Comparison of ENCODE assay signal across 26 mouse cellular contexts in the genomic region with DNA sequence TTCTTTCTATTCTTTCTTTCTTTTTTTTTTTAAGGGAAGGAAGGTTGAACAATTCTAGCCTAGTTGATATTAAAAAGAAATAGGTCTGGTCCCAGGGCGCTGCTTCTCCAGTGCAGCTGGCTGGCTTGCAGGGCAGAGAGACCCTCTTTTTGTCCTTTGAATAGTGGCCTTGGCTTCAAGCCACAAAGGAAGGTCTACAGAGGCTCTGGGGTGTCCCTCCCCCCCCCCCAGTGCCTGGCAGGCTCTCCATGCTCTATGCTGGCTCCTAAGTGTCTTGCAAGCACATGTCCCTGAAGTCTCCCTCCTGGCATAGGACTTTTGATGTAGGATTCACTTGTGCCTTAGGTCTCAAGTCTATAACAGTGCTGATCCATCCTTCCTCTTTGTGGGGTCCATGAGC. TPM values are rescaled to one million over a fixed set of nuclear protein-coding genes. Genes with fewer than 3 reads are reported as not detected.
A peak's percentile ranks its signal among the peaks of the same experiment; 100 is the strongest.
DNase-seq lines count a peak whose midpoint lies in the region; ATAC-seq lines count a peak whose summit lies in the region.
"Had no signal": no experiment of that assay in that cellular context is flagged by ENCODE, and none has a peak within 500 bp of the region (broad histone marks: within the 10 kb centered on the region; RNA-seq: fewer than 3 reads in every experiment).

No protein-coding gene starts in this region.

- H3K9ac ChIP-seq in forebrain, embryonic 14.5 days (ENCODE audit: low read length), result no peak overlapping the region
- H3K9ac ChIP-seq in forebrain, embryonic 16.5 days (replicated peaks; ENCODE audit: low read depth, low read length), result no peak overlapping the region
- no peak overlapping the region for H3K9ac ChIP-seq in hindbrain, embryonic 16.5 days (ENCODE audit: low read depth, low read length)
- no peak overlapping the region for H3K9ac ChIP-seq in hindbrain, embryonic 11.5 days (ENCODE audit: low read depth, low read length)
- no peak overlapping the region for H3K9ac ChIP-seq in midbrain, embryonic 11.5 days (ENCODE audit: low read length)
- no peak overlapping the region for H3K9ac ChIP-seq in midbrain, embryonic 15.5 days
- H3K9ac ChIP-seq in neural tube, embryonic 13.5 days, result no peak overlapping the region
- H3K9ac ChIP-seq: forebrain, embryonic 13.5 days; heart, embryonic 12.5 days; heart, embryonic 15.5 days; intestine, embryonic 15.5 days had no signal

- H3K27ac ChIP-seq in forebrain, embryonic 14.5 days (ENCODE audit: low read depth, low read length), result no peak overlapping the region
- no peak overlapping the region for H3K27ac ChIP-seq in forebrain, embryonic 16.5 days (ENCODE audit: low read length)
- no peak overlapping the region for H3K27ac ChIP-seq in hindbrain, embryonic 16.5 days (ENCODE audit: low read depth, low read length)
- no peak overlapping the region for H3K27ac ChIP-seq in hindbrain, embryonic 11.5 days (ENCODE audit: low read depth, low read length)
- no peak overlapping the region for H3K27ac ChIP-seq in midbrain, embryonic 11.5 days (ENCODE audit: low read depth, low read length)
- H3K27ac ChIP-seq in midbrain, embryonic 15.5 days, result no peak overlapping the region
- H3K27ac ChIP-seq in neural tube, embryonic 13.5 days (replicated peaks), result no peak overlapping the region
- H3K27ac ChIP-seq: forebrain, embryonic 10.5 days; forebrain, embryonic 13.5 days; heart, embryonic 15.5 days; intestine, embryonic 15.5 days had no signal

- no peaks in the 10 kb centered on the region for H3K4me1 ChIP-seq in forebrain, embryonic 14.5 days (ENCODE audit: control insufficient read depth, insufficient read depth, low read length)
- no peaks in the 10 kb centered on the region for H3K4me1 ChIP-seq in forebrain, embryonic 16.5 days (replicated peaks; ENCODE audit: control insufficient read depth, insufficient read depth, low read length)
- no peaks in the 10 kb centered on the region; the same call in 1 of the 2 replicates for H3K4me1 ChIP-seq in hindbrain, embryonic 16.5 days (ENCODE audit: control insufficient read depth, insufficient read depth, low read depth, low read length)
- no peaks in the 10 kb centered on the region for H3K4me1 ChIP-seq in hindbrain, embryonic 11.5 days (replicated peaks; ENCODE audit: control insufficient read depth, insufficient read depth, low read length)
- H3K4me1 ChIP-seq in midbrain, embryonic 11.5 days (ENCODE audit: control insufficient read depth, insufficient read depth, low read length), result no peaks in the 10 kb centered on the region
- H3K4me1 ChIP-seq in midbrain, embryonic 15.5 days, result no peaks in the 10 kb centered on the region
- no peaks in the 10 kb centered on the region for H3K4me1 ChIP-seq in neural tube, embryonic 13.5 days (replicated peaks)
- H3K4me1 ChIP-seq: forebrain, embryonic 10.5 days; forebrain, embryonic 13.5 days; heart, embryonic 12.5 days; heart, embryonic 15.5 days; intestine, embryonic 15.5 days had no signal

- no peak overlapping the region for H3K4me3 ChIP-seq in forebrain, embryonic 14.5 days (ENCODE audit: low read depth, low read length)
- H3K4me3 ChIP-seq in forebrain, embryonic 16.5 days (replicated peaks; ENCODE audit: low read length), result no peak overlapping the region
- no peak overlapping the region for H3K4me3 ChIP-seq in hindbrain, embryonic 16.5 days (ENCODE audit: low read length)
- no peak overlapping the region for H3K4me3 ChIP-seq in hindbrain, embryonic 11.5 days (ENCODE audit: low read depth, low read length)
- H3K4me3 ChIP-seq in midbrain, embryonic 11.5 days (ENCODE audit: low read depth, low read length), result no peak overlapping the region
- no peak overlapping the region for H3K4me3 ChIP-seq in midbrain, embryonic 15.5 days
- no peak overlapping the region for H3K4me3 ChIP-seq in neural tube, embryonic 13.5 days
- H3K4me3 ChIP-seq: forebrain, embryonic 10.5 days; forebrain, embryonic 13.5 days; heart, embryonic 12.5 days; heart, embryonic 15.5 days; intestine, embryonic 15.5 days had no signal

- 47% methylated on average over 1 of the region's 1 CpGs for WGBS in forebrain, embryonic 14.5 days
- 67% methylated on average over 1 of the region's 1 CpGs for WGBS in forebrain, embryonic 16.5 days
- 83% methylated on average over 1 of the region's 1 CpGs for WGBS in hindbrain, embryonic 16.5 days
- WGBS in hindbrain, embryonic 11.5 days, result 85% methylated on average over 1 of the region's 1 CpGs
- WGBS in midbrain, embryonic 11.5 days, result 95% methylated on average over 1 of the region's 1 CpGs
- WGBS in midbrain, embryonic 15.5 days, result 75% methylated on average over 1 of the region's 1 CpGs
- 77% methylated on average over 1 of the region's 1 CpGs for WGBS in neural tube, embryonic 13.5 days

- H3K36me3 ChIP-seq in forebrain, embryonic 14.5 days (ENCODE audit: control insufficient read depth, insufficient read depth, low read length), result no peaks in the 10 kb centered on the region
- no peaks in the 10 kb centered on the region for H3K36me3 ChIP-seq in forebrain, embryonic 16.5 days (ENCODE audit: control insufficient read depth, insufficient read depth)
- no peaks in the 10 kb centered on the region for H3K36me3 ChIP-seq in hindbrain, embryonic 16.5 days (ENCODE audit: control insufficient read depth, insufficient read depth, low read length)
- H3K36me3 ChIP-seq in hindbrain, embryonic 11.5 days (ENCODE audit: control insufficient read depth, insufficient read depth, low read length), result no peaks in the 10 kb centered on the region
- H3K36me3 ChIP-seq in midbrain, embryonic 11.5 days (ENCODE audit: control insufficient read depth, insufficient read depth, low read length), result no peaks in the 10 kb centered on the region
- no peaks in the 10 kb centered on the region for H3K36me3 ChIP-seq in midbrain, embryonic 15.5 days (replicated peaks)
- no peaks in the 10 kb centered on the region for H3K36me3 ChIP-seq in neural tube, embryonic 13.5 days
- H3K36me3 ChIP-seq: forebrain, embryonic 10.5 days; G1E; heart, embryonic 12.5 days; heart, embryonic 15.5 days; intestine, embryonic 15.5 days had no signal

- no peaks in the 10 kb centered on the region for H3K9me3 ChIP-seq in forebrain, embryonic 14.5 days (replicated peaks; ENCODE audit: control insufficient read depth, low read length)
- no peaks in the 10 kb centered on the region for H3K9me3 ChIP-seq in forebrain, embryonic 16.5 days (ENCODE audit: control insufficient read depth, low read length)
- no peaks in the 10 kb centered on the region for H3K9me3 ChIP-seq in hindbrain, embryonic 16.5 days (ENCODE audit: control insufficient read depth, low read length)
- no peaks in the 10 kb centered on the region for H3K9me3 ChIP-seq in hindbrain, embryonic 11.5 days (ENCODE audit: control insufficient read depth, low read length)
- H3K9me3 ChIP-seq in midbrain, embryonic 11.5 days (ENCODE audit: control insufficient read depth, low read length), result no peaks in the 10 kb centered on the region
- no peaks in the 10 kb centered on the region for H3K9me3 ChIP-seq in midbrain, embryonic 15.5 days
- no peaks in the 10 kb centered on the region for H3K9me3 ChIP-seq in neural tube, embryonic 13.5 days
- H3K9me3 ChIP-seq: forebrain, embryonic 13.5 days; G1E; heart, embryonic 15.5 days; intestine, embryonic 15.5 days had no signal

- no peaks in the 10 kb centered on the region for H3K27me3 ChIP-seq in forebrain, embryonic 14.5 days (replicated peaks; ENCODE audit: control insufficient read depth, insufficient read depth, low read length)
- 0 out of 2 replicates have a peak, but pooled peaks cover 3% of the 10 kb centered on the region for H3K27me3 ChIP-seq in forebrain, embryonic 16.5 days (replicated peaks; ENCODE audit: control insufficient read depth, insufficient read depth, low read length)
- H3K27me3 ChIP-seq in hindbrain, embryonic 16.5 days (replicated peaks; ENCODE audit: control insufficient read depth, insufficient read depth, low read length), result no peaks in the 10 kb centered on the region
- no peaks in the 10 kb centered on the region for H3K27me3 ChIP-seq in hindbrain, embryonic 11.5 days (ENCODE audit: control insufficient read depth, insufficient read depth, low read length)
- no peaks in the 10 kb centered on the region for H3K27me3 ChIP-seq in midbrain, embryonic 11.5 days (ENCODE audit: control insufficient read depth, insufficient read depth, low read length)
- H3K27me3 ChIP-seq in midbrain, embryonic 15.5 days (replicated peaks), result no peaks in the 10 kb centered on the region; the same call in none of the 2 replicates
- H3K27me3 ChIP-seq in neural tube, embryonic 13.5 days, result peaks cover 20% of the 10 kb centered on the region

- ATAC-seq in forebrain, embryonic 14.5 days, result no peak
- no peak for ATAC-seq in forebrain, embryonic 16.5 days
- peak; percentile 64; the same call in 1 of the 2 replicates for ATAC-seq in hindbrain, embryonic 16.5 days
- no peak for ATAC-seq in hindbrain, embryonic 11.5 days (ENCODE audit: low FRiP score)
- ATAC-seq in midbrain, embryonic 11.5 days (ENCODE audit: low FRiP score), result no peak
- ATAC-seq in midbrain, embryonic 15.5 days (replicated peaks), result no peak
- peak; percentile 43; the same call in 1 of the 2 replicates for ATAC-seq in neural tube, embryonic 13.5 days (ENCODE audit: low read depth)
- ATAC-seq: forebrain, embryonic 13.5 days; intestine, embryonic 15.5 days; Patski had no signal

- H3K4me2 ChIP-seq in forebrain, embryonic 14.5 days (ENCODE audit: low read length), result no peak overlapping the region
- H3K4me2 ChIP-seq in forebrain, embryonic 16.5 days (ENCODE audit: low read length), result no peak overlapping the region
- H3K4me2 ChIP-seq in hindbrain, embryonic 16.5 days (ENCODE audit: low read length), result no peak overlapping the region
- no peak overlapping the region for H3K4me2 ChIP-seq in hindbrain, embryonic 11.5 days (replicated peaks; ENCODE audit: low read depth, low read length)
- H3K4me2 ChIP-seq in midbrain, embryonic 11.5 days, result no peak overlapping the region
- H3K4me2 ChIP-seq in midbrain, embryonic 15.5 days, result no peak overlapping the region
- H3K4me2 ChIP-seq in neural tube, embryonic 13.5 days, result no peak overlapping the region
- H3K4me2 ChIP-seq: forebrain, embryonic 13.5 days; heart, embryonic 12.5 days; heart, embryonic 15.5 days; intestine, embryonic 15.5 days had no signal

- peak; percentile 24 for DNase-seq in forebrain, embryonic 14.5 days (ENCODE audit: low spot score)
- no peak for DNase-seq in hindbrain, embryonic 11.5 days (ENCODE audit: low spot score)
- peak; percentile 76 for DNase-seq in midbrain, embryonic 11.5 days (ENCODE audit: low spot score, missing footprints)
- DNase-seq in neural tube, embryonic 10.5 days (ENCODE audit: extremely low spot score, low spot score), result no peak
- DNase-seq: adrenal gland, postnatal 10 days; adrenal gland, postnatal 36 days; B cell, adult 2 months; cerebellum, adult 11 months; cerebellum, adult 8-10 months; cerebellum, postnatal 14 days; gastrocnemius, postnatal 25 days; heart, adult 18-20 months; heart, postnatal 10 days; heart, postnatal 36 days; kidney, adult 11 months had no signal

RNA-seq across cellular contexts. Expression of a gene that starts 23.0 kb away (rescaled TPM):
- 3.2 and 6.0 TPM in 2 replicates for polyA plus RNA-seq in forebrain, embryonic 14.5 days (2014; fragmentation: Nextera tagmentation; extraction: Ambion mirVana)
- 7.4 and 20.3 TPM in 2 replicates for polyA plus RNA-seq in forebrain, embryonic 16.5 days (2015; fragmentation: Nextera tagmentation; extraction: Ambion mirVana)
- polyA plus RNA-seq in hindbrain, embryonic 16.5 days (2015; fragmentation: Nextera tagmentation; extraction: Ambion mirVana), result 15.7 and 17.1 TPM in 2 replicates
- polyA plus RNA-seq in hindbrain, embryonic 11.5 days (2014; fragmentation: Nextera tagmentation; extraction: Ambion mirVana), result 5.2 and 10.4 TPM in 2 replicates
- polyA plus RNA-seq in midbrain, embryonic 11.5 days (2014; fragmentation: Nextera tagmentation; extraction: Ambion mirVana), result 6.3 TPM in 2 replicates
- 20.5 and 24.8 TPM in 2 replicates for polyA plus RNA-seq in midbrain, embryonic 15.5 days (2015; fragmentation: Nextera tagmentation; extraction: Ambion mirVana)
- 20.0 and 25.2 TPM in 2 replicates for polyA plus RNA-seq in neural tube, embryonic 13.5 days (2015; fragmentation: Nextera tagmentation; extraction: Ambion mirVana)

Comparison
In these comparisons a context has a peak if more than half of its experiments do, and no peak if none do; other contexts are left out.
1. ATAC-seq: peak in hindbrain, embryonic 16.5 days (single experiment) and neural tube, embryonic 13.5 days (single experiment); none in forebrain, embryonic 14.5 days (single experiment), forebrain, embryonic 16.5 days (single experiment), hindbrain, embryonic 11.5 days (single experiment), midbrain, embryonic 11.5 days (single experiment) and midbrain, embryonic 15.5 days (single experiment).
2. DNase-seq: peak in forebrain, embryonic 14.5 days (single experiment) and midbrain, embryonic 11.5 days (single experiment); none in hindbrain, embryonic 11.5 days (single experiment) and neural tube, embryonic 10.5 days (single experiment).